Mouse (Mus musculus) erythroblast, embryonic 14.5 days (primary cell): ENCODE results near the gene Ppif. TPM values are rescaled to one million over a fixed set of nuclear protein-coding genes. Genes with fewer than 3 reads are reported as not detected.

Experiments
- H3K27me3 ChIP-seq: 2 replicates; pipeline ENCODE4 v1.6.1; 2012; ENCODE audit warnings: inconsistent platforms; ENCODE audit not compliant: control insufficient read depth
- H3K36me3 ChIP-seq: 2 replicates; pipeline ENCODE4 v1.6.1; 2012; ENCODE audit warnings: mild to moderate bottlenecking, inconsistent platforms; ENCODE audit not compliant: control insufficient read depth
- H3K4me1 ChIP-seq: 2 replicates; pipeline ENCODE4 v1.6.1; 2012; ENCODE audit warnings: inconsistent platforms; ENCODE audit not compliant: control insufficient read depth
- H3K4me3 ChIP-seq: replicated peaks from 2 replicates; pipeline ENCODE3; 2012; ENCODE audit warnings: moderate library complexity, mild to moderate bottlenecking, inconsistent platforms
- H3K9me3 ChIP-seq: 2 replicates; pipeline ENCODE4 v1.6.1; 2012; ENCODE audit warnings: low read length, inconsistent platforms, mixed read lengths; ENCODE audit not compliant: control insufficient read depth
- GATA1 ChIP-seq: IDR thresholded peaks from 2 replicates; pipeline ENCODE4 v1.6.1; 2012; ENCODE audit warnings: low read length, inconsistent platforms, mixed read lengths
- TAL1 ChIP-seq: IDR thresholded peaks from 3 replicates; pipeline ENCODE4 v1.6.1; 2012; ENCODE audit warnings: low read length, inconsistent platforms, mixed read lengths
- polyA plus RNA-seq: library from polyadenylated mRNA; stranded (reverse); fragments of >175 nt; gene quantifications from 2 replicates; pipeline ENCODE4 v1.2.3, GENCODE M21; 2012

Gene Ppif
- polyA plus RNA-seq, 1 experiment: 0.71 TPM

DNA sequence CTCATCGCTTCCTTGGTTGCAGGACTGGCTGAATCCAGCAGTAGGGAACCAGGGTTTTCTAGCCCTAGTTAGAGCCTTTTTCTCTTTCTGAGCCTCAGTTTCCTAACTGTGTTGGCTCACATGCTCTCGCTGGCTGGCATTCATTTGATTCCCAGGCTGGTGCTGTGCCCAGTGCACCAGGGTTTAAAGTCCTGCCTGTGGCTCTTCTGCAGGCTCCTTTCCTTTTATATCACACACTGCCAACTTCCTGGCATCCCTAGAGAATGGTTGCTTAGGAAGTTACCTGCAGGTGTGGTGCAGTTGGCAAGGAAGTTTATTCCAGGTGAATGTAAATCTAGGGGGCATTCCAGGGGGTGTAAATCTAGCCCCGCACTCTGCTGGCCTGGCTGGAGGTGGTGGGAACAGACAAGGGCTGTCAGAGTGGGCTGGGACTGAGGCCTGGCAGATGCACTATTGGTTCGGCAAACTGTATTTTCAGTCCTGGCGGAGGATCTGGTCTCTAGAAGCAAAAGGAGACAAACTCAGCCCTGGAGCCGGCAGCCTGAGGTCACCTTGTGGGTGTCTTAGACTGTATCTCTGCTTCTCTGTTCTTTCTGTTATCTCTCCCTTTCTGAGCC, 575 bp upstream of the Ppif start:
- TF ChIP-seq GATA1 (no peak), TAL1 (no peak)
- H3K36me3 ChIP-seq: peaks cover 22% of the 10 kb centered on the region

DNA sequence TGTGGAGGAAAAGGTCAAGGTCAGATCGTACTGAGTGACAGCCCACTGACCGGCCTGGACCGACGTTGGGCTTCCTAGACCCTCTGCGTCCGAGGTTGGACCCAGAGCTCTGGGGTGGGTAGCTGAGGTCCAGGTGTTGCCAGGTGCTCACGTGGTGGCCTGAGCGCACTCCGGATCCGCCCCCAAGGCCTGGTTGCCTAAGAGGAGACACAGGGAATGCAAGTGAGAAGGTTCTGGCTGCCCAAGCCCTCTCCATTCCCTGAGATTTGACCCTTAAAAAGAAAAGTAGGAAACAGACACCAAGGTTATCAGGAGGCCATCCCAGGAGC, 579 bp downstream of the Ppif start:
- H3K36me3 ChIP-seq: peaks cover 34% of the 10 kb centered on the region
- peaks cover 31% of the 10 kb centered on the region for H3K4me1 ChIP-seq
- no peak for TF ChIP-seq GATA1
- TF ChIP-seq TAL1: no peak
- H3K4me3 ChIP-seq: peak overlapping the region; percentile 78
- H3K9me3 ChIP-seq: no peaks in the 10 kb centered on the region
- H3K27me3 ChIP-seq: no peaks in the 10 kb centered on the region

More for the DNA sequence above, 575 bp upstream of the Ppif start:
- peak overlapping the region; percentile 78 for H3K4me3 ChIP-seq
- peaks cover 31% of the 10 kb centered on the region for H3K4me1 ChIP-seq
- H3K9me3 ChIP-seq: no peaks in the 10 kb centered on the region
- H3K27me3 ChIP-seq: no peaks in the 10 kb centered on the region

DNA sequence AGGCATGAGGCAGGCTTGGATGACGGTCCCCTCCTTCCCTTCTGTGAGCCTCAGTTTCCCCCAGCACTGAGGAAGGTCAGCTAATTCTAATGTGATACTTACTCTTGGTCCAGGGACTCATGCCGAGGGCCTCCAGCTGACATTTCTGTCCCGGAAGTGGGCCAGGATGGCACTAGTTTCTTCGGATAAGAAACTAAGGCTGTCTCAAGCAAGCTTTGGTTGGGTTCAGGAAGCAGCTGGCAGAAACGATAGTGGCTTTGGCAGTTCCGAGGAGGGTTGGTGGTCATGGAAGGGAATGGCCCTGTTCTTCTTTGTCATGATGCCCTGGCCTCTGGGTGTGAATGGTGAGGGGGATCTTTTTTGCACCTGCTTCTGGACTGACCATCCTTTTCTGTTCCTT, 1.1 kb downstream of the Ppif start:
- Histone ChIP-seq H3K36me3 (peaks cover 39% of the 10 kb centered on the region), H3K4me3 (peak overlapping the region; percentile 78), H3K9me3 (no peaks in the 10 kb centered on the region), H3K27me3 (no peaks in the 10 kb centered on the region), H3K4me1 (peaks cover 31% of the 10 kb centered on the region)
- no peak for TF ChIP-seq GATA1

DNA sequence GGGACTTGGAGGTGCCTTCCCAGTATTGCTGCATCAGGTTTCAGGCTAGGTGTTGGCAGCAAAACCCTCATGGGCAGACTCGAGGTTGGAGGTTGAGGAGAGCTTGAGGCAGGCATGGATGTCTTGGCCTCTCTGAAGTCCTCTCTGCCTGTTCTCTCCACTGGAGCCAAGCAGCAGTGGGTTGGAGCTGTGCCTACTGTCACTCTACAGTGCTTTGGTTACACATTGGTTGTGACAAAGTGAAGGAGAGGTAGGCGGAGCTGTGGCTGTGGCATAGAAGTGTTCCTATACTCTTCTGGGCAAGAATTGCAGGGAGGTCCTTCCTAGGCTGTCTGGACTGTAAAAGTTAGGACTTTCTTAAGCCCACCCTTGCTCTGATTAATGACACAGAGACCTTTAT, 2.4 kb downstream of the Ppif start:
- TF ChIP-seq TAL1 (no peak), GATA1 (no peak)
- Histone ChIP-seq H3K4me1 (peaks cover 31% of the 10 kb centered on the region), H3K9me3 (no peaks in the 10 kb centered on the region), H3K36me3 (peaks cover 43% of the 10 kb centered on the region), H3K4me3 (no peak overlapping the region), H3K27me3 (no peaks in the 10 kb centered on the region)

DNA sequence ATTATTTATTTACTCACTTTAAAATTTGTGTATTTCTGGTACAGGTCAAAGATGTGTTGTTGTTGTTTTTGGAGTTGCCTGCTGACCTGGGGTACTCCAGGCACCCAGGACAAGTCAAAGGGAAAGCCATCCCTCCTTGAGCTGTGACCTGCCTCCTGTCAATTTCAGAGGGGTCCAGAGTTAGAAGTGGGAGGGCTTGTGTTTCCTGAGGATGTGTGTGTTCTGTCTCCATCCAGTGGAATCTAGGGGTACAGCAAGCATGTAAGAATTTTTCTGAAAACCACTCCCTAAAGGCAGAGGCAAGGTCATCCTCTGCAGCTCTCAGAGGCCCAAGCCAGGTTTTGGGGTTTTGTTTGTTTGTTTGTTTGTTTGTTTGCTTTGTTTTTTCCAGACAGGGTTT, 8.0 kb downstream of the Ppif start:
- Histone ChIP-seq H3K36me3 (peaks cover 33% of the 10 kb centered on the region), H3K27me3 (no peaks in the 10 kb centered on the region), H3K9me3 (no peaks in the 10 kb centered on the region), H3K4me1 (no peaks in the 10 kb centered on the region), H3K4me3 (no peak overlapping the region)
- TF ChIP-seq GATA1 (no peak), TAL1 (no peak)

DNA sequence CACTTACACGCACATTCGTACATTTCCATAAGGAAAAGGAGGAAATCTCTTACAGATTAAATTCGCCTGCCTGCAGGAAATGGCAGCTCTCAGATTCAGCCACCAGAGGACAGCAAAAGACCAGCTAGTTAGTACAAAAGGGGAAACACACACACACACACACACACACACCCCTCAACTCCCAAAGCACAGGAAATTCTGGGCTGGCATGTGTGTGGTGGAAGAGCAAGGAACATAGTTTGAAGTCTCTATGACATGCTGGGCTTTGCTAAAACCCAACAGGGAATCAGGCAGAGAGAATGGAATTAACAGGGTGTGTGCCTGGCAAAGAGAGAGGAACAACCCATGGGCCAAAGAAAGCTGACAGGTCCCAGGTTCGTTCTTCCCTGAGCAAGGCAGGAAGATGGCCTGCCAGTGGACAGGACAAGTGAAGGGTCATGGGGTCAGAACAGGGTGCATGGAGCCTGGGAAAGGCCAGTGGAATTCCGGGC, 13.8 kb downstream of the Ppif start:
- Histone ChIP-seq H3K9me3 (no peaks in the 10 kb centered on the region), H3K4me1 (peaks cover 27% of the 10 kb centered on the region)

DNA sequence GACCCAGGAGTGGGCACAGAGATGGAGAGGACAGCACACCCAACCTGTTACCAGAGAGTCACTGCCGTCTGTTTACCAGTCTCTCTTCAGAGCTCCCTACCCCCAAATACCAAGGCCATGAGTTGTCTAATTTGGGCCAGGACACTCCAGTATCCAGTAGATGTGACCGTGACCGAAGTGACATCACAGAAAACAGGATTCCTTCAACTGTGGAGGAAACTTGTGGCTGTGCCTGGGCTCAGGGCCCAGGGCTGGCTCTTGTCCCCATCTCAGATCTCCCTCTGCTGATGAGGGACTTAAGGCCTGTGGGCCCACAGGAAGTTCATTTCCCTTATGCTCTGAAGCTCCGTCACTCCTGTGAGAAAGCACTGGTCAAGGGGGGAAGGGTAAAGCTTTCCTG, 14.5 kb downstream of the Ppif start:
- no peaks in the 10 kb centered on the region; the same call in 1 of the 2 replicates for H3K36me3 ChIP-seq
- H3K9me3 ChIP-seq: no peaks in the 10 kb centered on the region
- H3K27me3 ChIP-seq: no peaks in the 10 kb centered on the region
- TF ChIP-seq TAL1 (no peak), GATA1 (no peak)
- peaks cover 27% of the 10 kb centered on the region for H3K4me1 ChIP-seq
- H3K4me3 ChIP-seq: no peak overlapping the region

More for the DNA sequence above, 13.8 kb downstream of the Ppif start:
- Histone ChIP-seq H3K27me3 (no peaks in the 10 kb centered on the region), H3K4me3 (no peak overlapping the region), H3K36me3 (no peaks in the 10 kb centered on the region)
- TF ChIP-seq TAL1 (no peak), GATA1 (no peak)

DNA sequence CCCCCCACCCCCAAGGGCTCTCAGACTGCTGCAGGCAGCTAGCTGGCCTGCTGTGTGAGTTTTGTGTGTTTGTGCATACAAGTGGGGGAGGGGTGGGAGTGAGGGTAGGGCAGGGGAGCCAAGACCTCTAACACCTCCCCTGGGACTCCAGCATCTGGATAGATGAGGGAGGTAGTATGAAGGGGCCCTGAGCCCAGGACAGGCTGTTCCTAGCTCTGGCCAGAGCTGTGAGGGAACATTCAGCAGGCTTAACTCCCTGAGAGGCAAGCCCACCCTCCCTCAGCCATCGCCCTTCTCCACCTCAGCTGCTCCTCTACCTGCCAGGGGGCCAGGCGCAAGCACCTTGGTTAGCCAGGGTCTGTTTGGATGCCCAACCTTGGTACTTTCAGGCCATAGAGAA, 15.0 kb downstream of the Ppif start:
- no peak overlapping the region for H3K4me3 ChIP-seq
- no peaks in the 10 kb centered on the region for H3K27me3 ChIP-seq
- H3K36me3 ChIP-seq: no peaks in the 10 kb centered on the region; the same call in 1 of the 2 replicates
- H3K4me1 ChIP-seq: peaks cover 27% of the 10 kb centered on the region
- no peaks in the 10 kb centered on the region for H3K9me3 ChIP-seq
- no peak for TF ChIP-seq GATA1
- TF ChIP-seq TAL1: no peak

DNA sequence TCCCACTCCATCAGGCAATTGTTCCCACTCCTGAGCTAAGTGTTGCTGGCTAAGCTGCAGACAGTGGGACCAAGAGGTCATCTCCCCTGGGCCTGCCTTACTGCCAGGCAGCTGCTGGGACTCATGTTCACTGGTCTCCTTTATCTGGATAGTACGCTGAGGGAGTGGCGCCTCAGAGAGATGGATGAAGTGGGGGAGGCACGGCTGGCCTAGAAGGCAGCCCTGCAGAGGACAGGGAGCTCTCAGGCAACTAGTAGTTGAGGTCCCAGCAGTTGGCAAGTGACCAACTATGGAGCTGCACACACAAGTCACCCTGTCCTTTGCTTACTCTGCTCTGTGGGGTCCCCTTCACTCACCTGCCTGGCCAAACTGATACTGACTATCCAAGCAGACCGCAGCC, 16.1 kb downstream of the Ppif start:
- peaks cover 8% of the 10 kb centered on the region; the same call in 1 of the 2 replicates for H3K36me3 ChIP-seq
- no peak overlapping the region for H3K4me3 ChIP-seq
- TF ChIP-seq TAL1 (no peak), GATA1 (no peak)
- no peaks in the 10 kb centered on the region for H3K9me3 ChIP-seq
- no peaks in the 10 kb centered on the region for H3K27me3 ChIP-seq
- peaks cover 27% of the 10 kb centered on the region for H3K4me1 ChIP-seq

DNA sequence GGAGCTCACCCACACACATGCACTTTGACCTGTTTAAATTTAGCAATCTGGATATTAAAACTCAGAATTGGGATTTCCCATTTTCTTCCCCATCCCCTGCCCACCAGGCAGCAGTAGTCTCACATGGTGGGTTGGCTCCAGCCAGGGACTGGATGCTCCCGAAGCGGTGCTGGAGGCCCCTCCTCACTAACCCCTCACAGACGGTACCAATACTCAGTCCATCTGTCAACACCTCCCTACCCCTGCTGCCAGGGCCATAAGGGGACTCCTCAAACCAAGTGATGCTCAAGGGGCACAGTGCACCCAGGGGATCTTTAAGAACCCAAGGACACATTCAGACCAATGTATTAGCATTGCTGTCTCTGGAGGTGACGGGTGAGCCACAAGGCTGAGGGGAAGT, 16.7 kb downstream of the Ppif start:
- Histone ChIP-seq H3K27me3 (no peaks in the 10 kb centered on the region), H3K9me3 (no peaks in the 10 kb centered on the region), H3K4me1 (peaks cover 27% of the 10 kb centered on the region), H3K4me3 (no peak overlapping the region), H3K36me3 (peaks cover 8% of the 10 kb centered on the region; the same call in 1 of the 2 replicates)
- no peak for TF ChIP-seq GATA1
- TF ChIP-seq TAL1: no peak
